Mouse (Mus musculus): ENCODE measurements at regions not wholly inside any gene's neighbourhood (a gene's known extent, or its start where the extent isn't known, plus 50 kb on each side); places are given as distances from the start of the nearest gene placed in this dataset.
A peak's percentile ranks its signal among the peaks of the same experiment; 100 is the strongest.

DNA sequence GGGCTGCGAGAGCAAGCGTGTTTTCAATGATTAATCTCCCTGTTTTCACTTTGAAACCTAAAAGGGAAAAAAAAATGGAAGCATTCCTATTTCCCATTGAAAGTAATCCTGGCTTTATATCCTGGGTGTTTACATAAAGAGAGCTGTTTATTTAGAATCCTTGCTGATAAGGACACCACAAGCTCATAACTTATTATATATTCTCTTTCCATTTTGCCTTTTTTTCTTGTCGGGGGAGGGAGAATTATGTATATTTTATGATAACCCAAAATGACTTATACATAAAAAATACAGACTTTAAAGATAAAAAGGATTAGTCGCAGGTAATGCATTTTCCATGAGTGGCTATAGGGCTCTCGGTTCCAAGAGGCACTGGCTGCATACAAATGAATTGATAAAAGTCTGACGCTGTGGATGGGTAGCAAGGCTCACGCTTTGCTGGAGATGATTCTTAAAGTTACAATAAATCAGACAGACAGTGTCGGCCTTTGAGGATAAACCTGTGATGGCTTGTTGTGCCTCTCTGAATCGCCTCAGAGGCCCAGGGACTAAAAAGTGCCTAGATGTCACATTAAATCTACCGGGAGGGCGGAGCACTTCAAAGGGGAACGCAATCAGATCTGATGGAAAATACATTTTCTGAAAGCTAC lies 155.7 kb downstream of the Psat1 start:
- Histone ChIP-seq H3K27me3 (replicated peaks) (no peaks in the 10 kb centered on the region; the same call in 1 of the 2 replicates), H3K4me2 (peak overlapping the region; percentile 51), H3K9ac (replicated peaks) (no peak overlapping the region), H3K27ac (replicated peaks) (no peak overlapping the region), H3K9me3 (replicated peaks) (no peaks in the 10 kb centered on the region), H3K36me3 (no peaks in the 10 kb centered on the region), H3K4me1 (peaks cover 21% of the 10 kb centered on the region), H3K4me3 (replicated peaks) (no peak overlapping the region)
- peak; percentile 66; the same call in 1 of the 2 replicates for ATAC-seq (ENCODE audit: low FRiP score)
- WGBS: 25% methylated on average over 12 of the region's 12 CpGs

DNA sequence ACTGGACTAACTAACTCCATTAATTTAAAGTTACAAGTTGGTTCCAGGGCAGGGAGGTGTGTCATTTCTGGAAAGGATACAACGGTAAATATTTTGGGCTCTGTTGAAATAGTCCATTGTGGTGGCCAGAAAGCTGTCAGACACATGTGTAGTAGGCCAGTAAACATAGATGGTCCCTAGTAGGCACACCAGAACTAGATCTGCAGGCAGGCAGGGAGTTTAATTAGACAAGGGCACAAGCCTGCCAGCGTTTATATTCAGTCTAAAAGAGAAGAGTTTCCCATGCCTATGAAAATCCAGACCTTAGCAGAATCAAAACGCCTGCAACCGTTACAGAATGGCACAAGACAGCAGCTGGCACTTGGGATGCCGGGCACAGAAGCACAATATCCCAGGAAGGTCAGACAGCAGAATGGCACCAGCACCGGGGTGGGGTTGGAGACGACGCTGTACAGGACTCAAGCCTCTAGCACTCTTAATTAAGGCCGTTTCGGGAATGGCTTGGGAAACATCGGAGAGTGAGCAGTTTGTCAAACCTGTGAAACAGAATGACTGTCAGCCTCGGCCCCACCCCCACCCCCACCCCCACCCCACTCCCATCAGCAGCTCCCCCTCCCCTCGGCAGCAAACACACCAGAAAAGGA lies 156.4 kb downstream of the Psat1 start:
- Histone ChIP-seq H3K4me2 (peak overlapping the region; percentile 51), H3K4me3 (replicated peaks) (0 out of 2 replicates have a peak overlapping the region, but pooled peaks have one; percentile 13), H3K9me3 (replicated peaks) (no peaks in the 10 kb centered on the region), H3K27ac (replicated peaks) (peak overlapping the region; percentile 41), H3K27me3 (replicated peaks) (no peaks in the 10 kb centered on the region; the same call in 1 of the 2 replicates), H3K4me1 (peaks cover 21% of the 10 kb centered on the region), H3K36me3 (no peaks in the 10 kb centered on the region), H3K9ac (replicated peaks) (no peak overlapping the region)
- peak; percentile 62 for ATAC-seq (ENCODE audit: low FRiP score)
- 12% methylated on average over 13 of the region's 13 CpGs for WGBS

DNA sequence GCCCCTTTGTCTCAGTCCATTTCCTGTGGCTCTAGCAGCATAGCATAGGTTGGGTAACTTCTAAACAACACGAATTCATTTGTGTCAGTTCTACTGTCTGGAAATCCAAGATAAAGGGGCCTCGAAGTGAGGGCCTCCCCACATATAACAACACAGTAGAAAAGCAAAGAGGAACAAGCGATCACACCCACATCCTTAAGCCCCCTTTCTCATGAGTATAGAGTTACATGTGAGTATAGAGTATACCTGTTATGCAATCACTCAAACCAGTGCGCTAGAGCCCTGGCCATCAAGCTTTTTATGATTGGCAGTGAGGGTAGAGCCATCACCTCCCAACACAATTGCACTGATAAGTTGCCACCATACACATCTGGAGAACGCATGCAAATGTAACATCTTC lies 157.4 kb downstream of the Psat1 start:
- H3K9ac ChIP-seq (replicated peaks): no peak overlapping the region
- no peak for ATAC-seq (ENCODE audit: low FRiP score)
- no peaks in the 10 kb centered on the region; the same call in 1 of the 2 replicates for H3K27me3 ChIP-seq (replicated peaks)
- 82% methylated on average over 5 of the region's 5 CpGs for WGBS
- H3K27ac ChIP-seq (replicated peaks): no peak overlapping the region
- no peak overlapping the region for H3K4me2 ChIP-seq
- no peak overlapping the region for H3K4me3 ChIP-seq (replicated peaks)
- no peaks in the 10 kb centered on the region for H3K9me3 ChIP-seq (replicated peaks)
- H3K4me1 ChIP-seq: peaks cover 21% of the 10 kb centered on the region
- H3K36me3 ChIP-seq: no peaks in the 10 kb centered on the region

DNA sequence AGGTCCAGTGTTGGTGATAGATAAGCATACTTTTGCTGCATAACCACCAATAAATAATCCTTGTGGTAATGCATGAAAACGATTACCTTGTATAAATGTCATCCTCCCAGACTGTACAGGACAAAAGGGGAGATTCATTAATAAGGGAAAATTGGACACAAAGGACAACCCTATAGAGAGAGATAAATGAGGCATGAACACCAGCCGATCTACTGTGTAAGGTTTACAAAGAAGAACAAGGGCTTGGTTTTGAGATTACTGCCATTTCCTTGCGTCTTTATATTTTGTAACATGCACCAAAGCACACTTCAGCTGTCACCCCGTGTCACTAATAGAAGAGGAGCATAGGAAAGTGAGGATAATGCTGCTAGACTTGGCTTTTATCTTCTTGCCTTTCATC lies 162.5 kb downstream of the Psat1 start:
- no peaks in the 10 kb centered on the region for H3K27me3 ChIP-seq (replicated peaks)
- no peak overlapping the region for H3K4me2 ChIP-seq
- 24% methylated on average over 4 of the region's 4 CpGs for WGBS
- no peaks in the 10 kb centered on the region for H3K9me3 ChIP-seq (replicated peaks)
- no peak overlapping the region for H3K27ac ChIP-seq (replicated peaks)
- H3K4me1 ChIP-seq: no peaks in the 10 kb centered on the region
- no peak for ATAC-seq (ENCODE audit: low FRiP score)
- no peak overlapping the region for H3K9ac ChIP-seq (replicated peaks)
- no peak overlapping the region for H3K4me3 ChIP-seq (replicated peaks)
- H3K36me3 ChIP-seq: no peaks in the 10 kb centered on the region

DNA sequence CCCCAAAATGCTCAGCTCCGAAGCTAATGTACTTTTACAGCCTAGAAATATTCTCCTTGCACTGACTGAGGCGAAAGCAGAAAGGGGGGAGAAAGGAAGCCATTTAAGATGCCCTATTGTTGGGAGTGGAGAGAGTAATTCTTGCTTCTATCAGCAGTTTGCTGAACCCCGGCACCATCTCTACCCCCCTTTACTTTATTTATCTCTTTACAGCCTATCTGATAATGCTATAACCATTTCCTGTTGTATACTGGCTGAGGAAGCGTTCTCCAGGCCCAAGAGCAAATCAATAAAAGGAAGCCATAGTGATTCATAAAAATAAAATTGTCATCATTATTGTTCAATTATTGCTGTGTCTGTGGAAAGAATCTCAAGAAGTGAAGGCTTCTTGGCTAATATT lies 177.5 kb downstream of the Psat1 start:
- Histone ChIP-seq H3K36me3 (no peaks in the 10 kb centered on the region), H3K27me3 (replicated peaks) (no peaks in the 10 kb centered on the region), H3K4me3 (replicated peaks) (no peak overlapping the region), H3K9ac (replicated peaks) (no peak overlapping the region), H3K9me3 (replicated peaks) (no peaks in the 10 kb centered on the region), H3K4me1 (peaks cover 10% of the 10 kb centered on the region), H3K27ac (replicated peaks) (no peak overlapping the region), H3K4me2 (no peak overlapping the region)
- 30% methylated on average over 4 of the region's 4 CpGs for WGBS
- 0 out of 2 replicates have a peak, but pooled peaks have one; percentile 28 for ATAC-seq (ENCODE audit: low FRiP score)

DNA sequence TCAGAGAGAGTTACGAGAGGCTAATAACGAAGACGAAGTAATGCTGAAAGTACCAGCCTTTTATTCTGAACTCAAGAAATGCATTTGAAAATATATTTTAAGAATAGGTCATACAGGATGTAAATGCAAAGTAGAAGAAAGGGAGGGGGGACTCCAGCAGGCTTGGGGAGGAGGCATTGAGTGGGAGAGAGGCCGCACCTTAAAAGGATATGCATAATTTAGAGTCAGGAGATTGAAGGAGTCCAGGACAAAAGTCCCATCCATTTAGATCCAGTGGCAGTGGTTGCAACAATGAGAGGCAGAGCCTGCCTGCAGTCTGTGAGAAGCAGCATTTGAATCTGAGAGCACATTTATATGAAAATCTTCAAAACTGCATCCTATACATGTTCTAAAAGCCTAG lies 186.1 kb downstream of the Psat1 start:
- H3K36me3 ChIP-seq: no peaks in the 10 kb centered on the region
- WGBS: 76% methylated on average over 4 of the region's 4 CpGs
- no peak for ATAC-seq (ENCODE audit: low FRiP score)
- no peaks in the 10 kb centered on the region for H3K27me3 ChIP-seq (replicated peaks)
- no peak overlapping the region for H3K27ac ChIP-seq (replicated peaks)
- H3K9me3 ChIP-seq (replicated peaks): no peaks in the 10 kb centered on the region
- H3K4me2 ChIP-seq: no peak overlapping the region
- no peak overlapping the region for H3K9ac ChIP-seq (replicated peaks)
- no peak overlapping the region for H3K4me3 ChIP-seq (replicated peaks)
- H3K4me1 ChIP-seq: no peaks in the 10 kb centered on the region

DNA sequence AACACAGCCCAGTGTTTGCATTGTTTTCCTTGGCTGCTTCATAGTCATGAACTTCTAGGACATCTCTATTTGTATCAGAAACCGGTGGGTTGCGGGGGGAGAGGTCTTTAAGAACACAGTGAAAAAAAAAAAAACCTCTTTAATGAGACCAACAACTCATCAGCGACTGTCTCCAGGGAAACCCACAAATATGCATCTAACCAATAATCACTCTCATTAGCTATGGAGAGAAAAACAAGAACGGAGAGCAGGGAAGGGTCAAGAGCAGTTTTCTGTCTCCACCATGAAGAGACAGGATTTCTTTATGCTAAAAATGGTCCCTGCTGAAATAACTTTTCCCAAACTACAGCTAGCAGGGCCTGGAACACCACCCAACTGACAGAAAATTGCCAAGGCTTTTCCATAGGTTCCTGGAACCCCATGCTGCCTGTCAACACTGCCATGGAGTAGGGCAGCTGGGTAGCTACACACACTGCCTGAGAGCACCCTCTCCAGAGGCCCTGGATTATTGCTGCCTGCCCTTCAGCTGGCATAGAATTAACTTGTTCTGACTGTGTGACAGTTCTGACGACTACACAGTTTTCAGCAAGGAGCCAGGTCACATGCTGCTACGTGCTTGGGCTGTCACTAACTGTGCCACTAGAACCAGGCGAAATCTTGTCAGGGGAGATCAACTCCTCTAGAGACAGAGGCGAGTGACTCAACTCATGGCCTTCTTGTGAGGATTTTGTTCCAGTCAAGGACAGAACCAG lies 201.9 kb downstream of the Psat1 start:
- H3K9me3 ChIP-seq (replicated peaks): no peaks in the 10 kb centered on the region
- H3K27ac ChIP-seq (replicated peaks): no peak overlapping the region
- no peak overlapping the region for H3K9ac ChIP-seq (replicated peaks)
- no peaks in the 10 kb centered on the region for H3K27me3 ChIP-seq (replicated peaks)
- H3K4me2 ChIP-seq: no peak overlapping the region
- H3K36me3 ChIP-seq: no peaks in the 10 kb centered on the region
- H3K4me1 ChIP-seq: 0 out of 2 replicates have a peak, but pooled peaks cover 3% of the 10 kb centered on the region
- no peak for ATAC-seq (ENCODE audit: low FRiP score)
- H3K4me3 ChIP-seq (replicated peaks): no peak overlapping the region
- 49% methylated on average over 8 of the region's 8 CpGs for WGBS

GRCm38 (mm10) chr19:15736200-15736599 lies 210.9 kb downstream of the Psat1 start:
- Histone ChIP-seq H3K27me3 (replicated peaks) (no peaks in the 10 kb centered on the region), H3K27ac (replicated peaks) (no peak overlapping the region), H3K36me3 (no peaks in the 10 kb centered on the region), H3K9ac (replicated peaks) (no peak overlapping the region), H3K4me1 (no peaks in the 10 kb centered on the region), H3K4me2 (no peak overlapping the region), H3K9me3 (replicated peaks) (no peaks in the 10 kb centered on the region), H3K4me3 (replicated peaks) (no peak overlapping the region)
- 88% methylated on average over 2 of the region's 2 CpGs for WGBS
- ATAC-seq (ENCODE audit: low FRiP score): no peak

DNA sequence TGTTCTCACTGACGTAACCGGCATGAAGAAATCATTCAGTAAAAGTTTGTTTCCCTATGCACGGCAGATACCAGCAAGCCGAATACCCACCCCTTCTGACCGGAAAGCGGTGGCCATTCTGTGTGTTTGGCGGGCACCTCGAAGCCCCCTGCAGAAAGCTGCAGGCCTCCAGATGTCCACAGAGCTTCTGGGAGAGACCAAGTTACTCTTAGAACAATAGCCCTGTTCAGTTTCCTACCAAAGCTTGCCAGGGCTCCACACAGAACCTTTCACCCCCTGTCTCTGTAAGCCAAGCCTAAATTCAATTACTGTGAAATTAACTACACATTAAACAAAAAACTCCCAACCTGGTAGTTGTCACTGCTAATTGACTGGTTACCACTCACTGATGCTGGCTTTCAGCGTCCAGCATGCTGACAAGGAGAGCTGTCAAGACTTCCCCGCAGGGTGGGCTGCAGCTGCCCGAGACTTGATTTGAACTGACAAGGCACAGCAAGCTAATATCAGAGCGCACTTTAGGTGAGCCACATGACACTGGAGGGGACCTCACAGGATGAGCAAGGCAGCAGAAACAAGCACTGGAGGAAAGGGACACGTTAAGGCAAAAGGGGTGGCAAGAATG lies 220.2 kb downstream of the Psat1 start:
- Histone ChIP-seq H3K9me3 (replicated peaks) (no peaks in the 10 kb centered on the region), H3K9ac (replicated peaks) (no peak overlapping the region), H3K36me3 (no peaks in the 10 kb centered on the region), H3K4me3 (replicated peaks) (no peak overlapping the region), H3K27me3 (replicated peaks) (no peaks in the 10 kb centered on the region), H3K4me2 (no peak overlapping the region), H3K27ac (replicated peaks) (no peak overlapping the region), H3K4me1 (0 out of 2 replicates have a peak, but pooled peaks cover 6% of the 10 kb centered on the region)
- 41% methylated on average over 13 of the region's 13 CpGs for WGBS
- ATAC-seq (ENCODE audit: low FRiP score): no peak; the same call in 1 of the 2 replicates

DNA sequence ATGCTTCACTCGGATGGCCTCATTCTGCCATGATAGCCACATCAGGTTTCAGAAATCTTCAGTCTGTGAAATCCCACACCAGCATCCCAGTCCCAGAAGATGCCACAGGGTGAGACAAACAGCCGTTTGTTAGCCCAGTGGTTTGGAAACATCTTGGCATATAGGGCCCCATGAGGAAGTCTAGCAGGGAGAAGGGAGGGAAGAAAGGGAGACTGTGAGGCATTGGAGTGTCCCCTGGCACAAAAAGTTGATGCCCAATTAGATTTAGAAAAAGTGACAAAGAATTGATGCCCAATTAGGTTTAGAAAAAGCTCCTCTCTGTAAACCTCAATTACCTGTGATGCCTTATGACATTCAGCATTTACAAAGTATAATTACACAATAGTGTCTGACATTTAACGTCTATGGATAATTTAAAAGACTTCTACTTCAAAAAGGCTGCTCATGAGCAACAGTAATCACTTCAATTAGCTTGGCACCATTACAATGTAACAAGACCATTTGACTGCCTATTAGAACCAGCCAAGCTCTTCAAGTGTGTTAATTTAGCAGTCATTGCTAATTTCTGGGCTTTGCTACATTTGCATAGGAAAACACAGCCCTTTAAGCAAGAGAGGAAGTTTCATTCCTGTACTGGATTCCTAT lies 254.6 kb downstream of the Psat1 start:
- H3K4me3 ChIP-seq (replicated peaks): no peak overlapping the region
- no peaks in the 10 kb centered on the region for H3K4me1 ChIP-seq
- WGBS: 47% methylated on average over 3 of the region's 3 CpGs
- no peak overlapping the region for H3K9ac ChIP-seq (replicated peaks)
- H3K36me3 ChIP-seq: no peaks in the 10 kb centered on the region
- H3K27ac ChIP-seq (replicated peaks): no peak overlapping the region
- no peak for ATAC-seq (ENCODE audit: low FRiP score)
- no peak overlapping the region for H3K4me2 ChIP-seq
- no peaks in the 10 kb centered on the region for H3K9me3 ChIP-seq (replicated peaks)
- H3K27me3 ChIP-seq (replicated peaks): peaks cover 3% of the 10 kb centered on the region; the same call in 1 of the 2 replicates

DNA sequence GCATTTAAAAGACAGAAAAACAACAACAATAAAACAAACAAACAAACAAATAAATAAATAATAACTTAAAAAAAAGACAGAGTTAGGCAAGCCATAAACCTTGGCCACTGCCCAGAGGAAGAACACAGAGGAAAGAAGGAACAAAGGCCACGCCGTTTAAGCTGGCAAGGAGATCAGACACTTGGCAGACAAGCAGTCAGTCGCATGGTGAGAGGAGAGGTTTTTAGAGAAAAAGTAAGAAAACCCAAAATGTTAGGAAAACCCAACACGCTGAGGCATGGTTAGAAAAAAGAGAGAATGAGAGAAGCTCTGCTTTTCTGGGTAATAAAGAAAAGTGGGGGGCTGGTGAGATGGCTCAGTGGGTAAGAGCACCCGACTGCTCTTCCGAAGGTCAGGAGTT lies 277.1 kb downstream of the Psat1 start:
- H3K4me2 ChIP-seq: no peak overlapping the region

More for the DNA sequence above, 277.1 kb downstream of the Psat1 start:
- Histone ChIP-seq H3K4me3 (replicated peaks) (no peak overlapping the region), H3K27me3 (replicated peaks) (no peaks in the 10 kb centered on the region; the same call in 1 of the 2 replicates), H3K27ac (replicated peaks) (no peak overlapping the region), H3K9me3 (replicated peaks) (no peaks in the 10 kb centered on the region), H3K4me1 (peaks cover 27% of the 10 kb centered on the region), H3K9ac (replicated peaks) (no peak overlapping the region), H3K36me3 (no peaks in the 10 kb centered on the region)
- ATAC-seq (ENCODE audit: low FRiP score): no peak
- 63% methylated on average over 6 of the region's 6 CpGs for WGBS

Measured in neural tube, embryonic 15.5 days (tissue).